Mouse (Mus musculus) cortical plate, adult 2 months (tissue): ENCODE measurements around the gene Hacd3.
A peak's percentile ranks its signal among the peaks of the same experiment; 100 is the strongest.

ENCODE experiments used
- CTCF ChIP-seq: fragments of 200-500 bp; IDR thresholded peaks from 2 replicates; pipeline ENCODE4 v1.5.1; 2011; ENCODE audit warnings: mild to moderate bottlenecking, control low read depth, low read length; ENCODE audit not compliant: insufficient read depth; ENCODE audit errors: extremely low read depth
- POLR2A ChIP-seq: fragments of 200-500 bp; IDR thresholded peaks from 2 replicates; pipeline ENCODE4 v1.6.1; 2011; ENCODE audit warnings: mild to moderate bottlenecking, low read length, control low read depth; ENCODE audit not compliant: insufficient read depth; ENCODE audit errors: extremely low read depth

- no peak for TF ChIP-seq CTCF
- peak; percentile 97 for TF ChIP-seq POLR2A
Measured at GRCm38 (mm10) chr9:65020991-65021886, at the start of gene Hacd3.
